17 mouse cellular contexts compared by ENCODE assay signal in genomic region chr3:131259392-131259965, GRCm38 (mm10).
"Had no signal": no experiment of that assay in that cellular context is flagged by ENCODE, and none has a peak within 500 bp of the region (broad histone marks: within the 10 kb centered on the region; RNA-seq: fewer than 3 reads in every experiment).

No protein-coding gene starts in this region.

- ATAC-seq: liver, postnatal 0 days; midbrain, embryonic 16.5 days had no signal

- H3K9me3 ChIP-seq: liver, embryonic 13.5 days; lung, embryonic 15.5 days; midbrain, embryonic 12.5 days; stomach, embryonic 15.5 days had no signal

- H3K4me1 ChIP-seq: limb, embryonic 12.5 days; lung, embryonic 15.5 days; megakaryocyte, embryonic 14.5 days; midbrain, embryonic 12.5 days; stomach, embryonic 15.5 days had no signal

- H3K36me3 ChIP-seq: midbrain, embryonic 12.5 days had no signal

- H3K27ac ChIP-seq: layer of hippocampus, adult 2 months; limb, embryonic 12.5 days; liver, embryonic 13.5 days; lung, embryonic 15.5 days; macrophage; midbrain, embryonic 12.5 days; stomach, embryonic 15.5 days had no signal

- H3K9ac ChIP-seq: limb, embryonic 12.5 days; liver, embryonic 13.5 days; liver, postnatal 0 days; lung, embryonic 15.5 days; midbrain, embryonic 12.5 days; stomach, embryonic 15.5 days had no signal

- DNase-seq: kidney, postnatal 10 days; kidney, postnatal 4 days; liver; liver, embryonic 13.5 days; liver, postnatal 0 days; lung, postnatal 14 days; right cerebral cortex, postnatal 14 days; thymus, adult 2 months; thymus, postnatal 25 days had no signal

- H3K27me3 ChIP-seq: limb, embryonic 12.5 days; liver, embryonic 13.5 days; lung, embryonic 15.5 days; megakaryocyte, embryonic 14.5 days; midbrain, embryonic 12.5 days; stomach, embryonic 15.5 days had no signal

- H3K4me2 ChIP-seq: limb, embryonic 12.5 days; liver, embryonic 13.5 days; lung, embryonic 15.5 days; midbrain, embryonic 12.5 days; stomach, embryonic 15.5 days had no signal

- H3K4me3 ChIP-seq: layer of hippocampus, adult 2 months; limb, embryonic 12.5 days; liver, embryonic 13.5 days; lung, embryonic 15.5 days; megakaryocyte, embryonic 14.5 days; midbrain, embryonic 12.5 days; stomach, embryonic 15.5 days had no signal
